Mouse (Mus musculus) hematopoietic stem cell, adult 5-6 weeks (primary cell): ENCODE data around the gene Rbm39. TPM values are rescaled to one million over a fixed set of nuclear protein-coding genes. Genes with fewer than 3 reads are reported as not detected.
A peak's percentile ranks its signal among the peaks of the same experiment; 100 is the strongest.

ENCODE experiments used
- ATAC-seq, 2 experiments: fragments of 125-278 bp in 1 of 2; replicated peaks in 1 of 2; 2 replicates each; pipeline ENCODE4 v1.8.0; 2016 to 2017; ENCODE audit warnings: inconsistent platforms in 2 of 2, mild to moderate bottlenecking in 2 of 2, moderate number of reproducible peaks in 2 of 2, low read depth in 1 of 2, moderate TSS enrichment in 1 of 2; ENCODE audit not compliant: low FRiP score in 2 of 2, poor library complexity in 2 of 2, severe bottlenecking in 2 of 2, insufficient read depth in 1 of 2, low TSS enrichment in 1 of 2
- total RNA-seq: library from RNA; stranded (forward); fragments of 172-1452, 232-1000 nt; gene quantifications from 2 replicates; pipeline ENCODE4 v1.2.3, GENCODE M21; 2017

The Rbm39 gene
- total RNA-seq: 988 and 1,114 TPM in 2 replicates

GRCm38 (mm10) chr2:156180094-156180821, at the start of gene Rbm39:
Gene Rbm39 (minus strand): TSS chr2:156180238.
- ATAC-seq: peak; percentile 91 to 92

GRCm38 (mm10) chr2:156229171-156229570, 49.1 kb upstream of the Rbm39 start:
- ATAC-seq: no peak

- no peak for ATAC-seq
Measured at GRCm38 (mm10) chr2:156227689-156228088, 47.7 kb upstream of the Rbm39 start.

- ATAC-seq: no peak
Measured at GRCm38 (mm10) chr2:156224043-156224442, 44.0 kb upstream of the Rbm39 start.

GRCm38 (mm10) chr2:156222100-156222499, 42.1 kb upstream of the Rbm39 start:
- ATAC-seq: no peak

GRCm38 (mm10) chr2:156217786-156218185, 37.7 kb upstream of the Rbm39 start:
- no peak for ATAC-seq

GRCm38 (mm10) chr2:156203917-156204316, 23.9 kb upstream of the Rbm39 start:
- no peak for ATAC-seq

- no peak for ATAC-seq
Measured at GRCm38 (mm10) chr2:156202848-156203437, 22.9 kb upstream of the Rbm39 start.

GRCm38 (mm10) chr2:156201486-156201885, 21.4 kb upstream of the Rbm39 start:
- ATAC-seq: no peak

- ATAC-seq: no peak
Measured at GRCm38 (mm10) chr2:156199944-156200343, 19.9 kb upstream of the Rbm39 start.

GRCm38 (mm10) chr2:156197129-156197911, 17.3 kb upstream of the Rbm39 start:
- no peak for ATAC-seq

GRCm38 (mm10) chr2:156196302-156197128, 16.5 kb upstream of the Rbm39 start, which contains the start of gene Phf20:
Gene Phf20 (plus strand): TSS chr2:156196466.
- peak; percentile 91 to 92 for ATAC-seq

- ATAC-seq: no peak
Measured at GRCm38 (mm10) chr2:156194571-156194970, 14.5 kb upstream of the Rbm39 start.

GRCm38 (mm10) chr2:156193066-156193862, 13.2 kb upstream of the Rbm39 start:
- no peak for ATAC-seq

- no peak for ATAC-seq
Measured at GRCm38 (mm10) chr2:156192068-156192467, 12.0 kb upstream of the Rbm39 start.

- ATAC-seq: no peak
Measured at GRCm38 (mm10) chr2:156191540-156191939, 11.5 kb upstream of the Rbm39 start.
